Mouse (Mus musculus) embryonic facial prominence, embryonic 11.5 days (tissue): ENCODE data around the gene Tead3. TPM values are rescaled to one million over a fixed set of nuclear protein-coding genes. Genes with fewer than 3 reads are reported as not detected.

ENCODE experiments used
- ATAC-seq: fragments of 200-750 bp; cut with Nextera tagmentation; replicated peaks from 2 replicates; pipeline ENCODE4 v1.8.0; 2017; ENCODE audit warnings: low read depth; ENCODE audit not compliant: insufficient number of reproducible peaks, low FRiP score, low TSS enrichment
- DNase-seq: peaks from one replicate; pipeline ENCODE4 v3.0.0-alpha.2; 2015; ENCODE audit warnings: low spot score
- H3K27ac ChIP-seq: fragments of 300-500 bp; sonication (generic); replicated peaks from 2 replicates; pipeline ENCODE4 v1.5.1; 2014; ENCODE audit warnings: mild to moderate bottlenecking, low read depth, low read length, control low read depth
- H3K27me3 ChIP-seq: fragments of 300-500 bp; sonication (generic); 2 replicates; pipeline ENCODE4 v1.6.1; 2014; ENCODE audit warnings: mild to moderate bottlenecking, low read length, moderate library complexity, mixed read lengths; ENCODE audit not compliant: control insufficient read depth, insufficient read depth
- H3K36me3 ChIP-seq: fragments of 300-500 bp; sonication (generic); replicated peaks from 2 replicates; pipeline ENCODE4 v1.6.1; 2014; ENCODE audit warnings: low read depth, mild to moderate bottlenecking, low read length, moderate library complexity, mixed read lengths; ENCODE audit not compliant: control insufficient read depth, insufficient read depth
- H3K4me1 ChIP-seq: fragments of 300-500 bp; sonication (generic); 2 replicates; pipeline ENCODE4 v1.6.1; 2014; ENCODE audit warnings: low read length, mixed read lengths; ENCODE audit not compliant: control insufficient read depth, insufficient read depth
- H3K4me2 ChIP-seq: fragments of 300-500 bp; sonication (generic); 2 replicates; pipeline ENCODE4 v1.6.1; 2014; ENCODE audit warnings: low read depth, mild to moderate bottlenecking, control low read depth, low read length, moderate library complexity
- H3K4me3 ChIP-seq: fragments of 300-500 bp; sonication (generic); 2 replicates; pipeline ENCODE4 v1.5.1; 2014; ENCODE audit warnings: low read depth, low read length, control low read depth
- H3K9ac ChIP-seq: fragments of 300-500 bp; sonication (generic); replicated peaks from 2 replicates; pipeline ENCODE4 v1.6.1; 2014; ENCODE audit warnings: mild to moderate bottlenecking, control low read depth, low read length
- H3K9me3 ChIP-seq: fragments of 300-500 bp; sonication (generic); replicated peaks from 2 replicates; pipeline ENCODE4 v1.6.1; 2016; ENCODE audit warnings: mild to moderate bottlenecking, low read length, inconsistent platforms, mixed read lengths; ENCODE audit not compliant: control insufficient read depth
- WGBS: fragments of 180-500 bp; shearing (Covaris S2); extraction: QIAGEN DNeasy Blood & Tissue Kit; methylation state at CpG from one replicate; pipeline ENCODE4 v1.1.7; 2014; 5-methylcytosine and 5-hydroxymethylcytosine counted together
- polyA plus RNA-seq: library from polyadenylated mRNA; unstranded; fragments of >200 nt; fragmentation: Nextera tagmentation; extraction: Ambion mirVana; gene quantifications from 2 replicates; pipeline ENCODE4 v1.2.1, GENCODE M21; 2014

Gene Tead3
- polyA plus RNA-seq, 1 experiment from 2014 or later: 8.6 TPM

- H3K9ac ChIP-seq: 0 out of 2 replicates have a peak overlapping the region, but pooled peaks have one; percentile 25
- H3K9me3 ChIP-seq: no peaks in the 10 kb centered on the region
- DNase-seq: no peak
- H3K36me3 ChIP-seq: peaks cover 3% of the 10 kb centered on the region; the same call in 1 of the 2 replicates
- WGBS: 50% methylated on average over 3 of the region's 3 CpGs
- no peaks in the 10 kb centered on the region for H3K27me3 ChIP-seq
- no peak for ATAC-seq
- H3K27ac ChIP-seq: no peak overlapping the region
- H3K4me2 ChIP-seq: no peak overlapping the region; the same call in 1 of the 2 replicates
- peaks cover 30% of the 10 kb centered on the region for H3K4me1 ChIP-seq
- no peak overlapping the region for H3K4me3 ChIP-seq
These were observed 5.9 kb downstream of the Tead3 start for GRCm38 (mm10) chr17:28344670-28345069.

- Histone ChIP-seq H3K36me3 (peaks cover 5% of the 10 kb centered on the region; the same call in 1 of the 2 replicates), H3K4me2 (no peak overlapping the region; the same call in 1 of the 2 replicates)
- 27% methylated on average over 4 of the region's 4 CpGs for WGBS
These were observed 6.5 kb downstream of the Tead3 start for GRCm38 (mm10) chr17:28344050-28344607.

GRCm38 (mm10) chr17:28341091-28341490 is 9.5 kb downstream of the Tead3 start:
- Histone ChIP-seq H3K4me2 (peak overlapping the region; percentile 2), H3K9me3 (no peaks in the 10 kb centered on the region), H3K4me1 (peaks cover 22% of the 10 kb centered on the region), H3K4me3 (no peak overlapping the region), H3K27ac (peak overlapping the region; percentile 22; the same call in 1 of the 2 replicates), H3K27me3 (no peaks in the 10 kb centered on the region), H3K36me3 (peaks cover 9% of the 10 kb centered on the region), H3K9ac (peak overlapping the region; percentile 43)
- ATAC-seq (peak; percentile 52), DNase-seq (peak; percentile 67)
- 10% methylated on average over 26 of the region's 26 CpGs for WGBS

More at GRCm38 (mm10) chr17:28344050-28344607, 6.5 kb downstream of the Tead3 start:
- H3K4me3 ChIP-seq: no peak overlapping the region
- ATAC-seq: no peak
- no peak for DNase-seq
- no peaks in the 10 kb centered on the region for H3K9me3 ChIP-seq
- H3K4me1 ChIP-seq: peaks cover 30% of the 10 kb centered on the region
- H3K27me3 ChIP-seq: no peaks in the 10 kb centered on the region
- H3K9ac ChIP-seq: no peak overlapping the region; the same call in 1 of the 2 replicates
- peak overlapping the region; percentile 35; the same call in 1 of the 2 replicates for H3K27ac ChIP-seq

GRCm38 (mm10) chr17:28340578-28340977 is 10.0 kb downstream of the Tead3 start:
- Histone ChIP-seq H3K27me3 (no peaks in the 10 kb centered on the region), H3K4me1 (peaks cover 17% of the 10 kb centered on the region), H3K9me3 (no peaks in the 10 kb centered on the region), H3K36me3 (peaks cover 9% of the 10 kb centered on the region), H3K27ac (peak overlapping the region; percentile 22; the same call in 1 of the 2 replicates), H3K4me3 (no peak overlapping the region), H3K9ac (peak overlapping the region; percentile 20; the same call in 1 of the 2 replicates), H3K4me2 (0 out of 2 replicates have a peak overlapping the region, but pooled peaks have one; percentile 1)
- DNase-seq (no peak), ATAC-seq (peak; percentile 7; the same call in 1 of the 2 replicates)
- 77% methylated on average over 7 of the region's 7 CpGs for WGBS

- no peak for ATAC-seq
- H3K4me1 ChIP-seq: peaks cover 4% of the 10 kb centered on the region
- no peak for DNase-seq
- H3K9me3 ChIP-seq: no peaks in the 10 kb centered on the region
- H3K36me3 ChIP-seq: peaks cover 9% of the 10 kb centered on the region
- no peak overlapping the region for H3K4me2 ChIP-seq
- no peaks in the 10 kb centered on the region for H3K27me3 ChIP-seq
- no peak overlapping the region for H3K4me3 ChIP-seq
- H3K9ac ChIP-seq: no peak overlapping the region
- WGBS: 89% methylated on average over 7 of the region's 7 CpGs
- H3K27ac ChIP-seq: no peak overlapping the region
These were observed 13.1 kb downstream of the Tead3 start for GRCm38 (mm10) chr17:28337547-28337946.

GRCm38 (mm10) chr17:28335267-28335666 is 15.3 kb downstream of the Tead3 start:
- no peak overlapping the region for H3K27ac ChIP-seq
- H3K4me2 ChIP-seq: no peak overlapping the region
- H3K36me3 ChIP-seq: peaks cover 11% of the 10 kb centered on the region
- no peaks in the 10 kb centered on the region for H3K27me3 ChIP-seq
- H3K9ac ChIP-seq: no peak overlapping the region
- ATAC-seq (no peak), DNase-seq (no peak)
- peaks cover 4% of the 10 kb centered on the region for H3K4me1 ChIP-seq
- H3K4me3 ChIP-seq: no peak overlapping the region
- no peaks in the 10 kb centered on the region for H3K9me3 ChIP-seq
- 73% methylated on average over 10 of the region's 10 CpGs for WGBS

- DNase-seq (peak; percentile 47), ATAC-seq (no peak)
- H3K27ac ChIP-seq: no peak overlapping the region
- no peaks in the 10 kb centered on the region for H3K9me3 ChIP-seq
- 0 out of 2 replicates have a peak overlapping the region, but pooled peaks have one; percentile 2 for H3K9ac ChIP-seq
- 61% methylated on average over 31 of the region's 31 CpGs for WGBS
- H3K4me3 ChIP-seq: no peak overlapping the region
- H3K27me3 ChIP-seq: no peaks in the 10 kb centered on the region
- no peak overlapping the region for H3K4me2 ChIP-seq
- peaks cover 4% of the 10 kb centered on the region for H3K4me1 ChIP-seq
- H3K36me3 ChIP-seq: peaks cover 6% of the 10 kb centered on the region; the same call in 1 of the 2 replicates
These were observed 17.6 kb downstream of the Tead3 start for GRCm38 (mm10) chr17:28332915-28333546.
